Mouse (Mus musculus) cerebellum, adult 11-12 months (tissue): ENCODE data around the gene Cyp2c37.
"Not testable (repeated sequence)": the region's sequence is repeated elsewhere in the genome, so short reads cannot be mapped to it uniquely, and the experiment has no call there.

ENCODE experiments used
- DNase-seq: peaks from one replicate; pipeline ENCODE4 v3.0.0; 2022

The Cyp2c37 gene

GRCm38 (mm10) chr19:39992140-39992539, at the start of gene Cyp2c37:
Gene Cyp2c37 (plus strand): TSS chr19:39992424.
- DNase-seq: not testable (repeated sequence)

GRCm38 (mm10) chr19:39960861-39961260, 31.4 kb upstream of the Cyp2c37 start:
- not testable (repeated sequence) for DNase-seq

- DNase-seq: not testable (repeated sequence)
Observed at GRCm38 (mm10) chr19:39971096-39971495, 21.1 kb upstream of the Cyp2c37 start.

GRCm38 (mm10) chr19:39989471-39989870, 2.8 kb upstream of the Cyp2c37 start:
- DNase-seq: no peak
